Mouse (Mus musculus): ENCODE results near the gene Lrrc75b.

DNA sequence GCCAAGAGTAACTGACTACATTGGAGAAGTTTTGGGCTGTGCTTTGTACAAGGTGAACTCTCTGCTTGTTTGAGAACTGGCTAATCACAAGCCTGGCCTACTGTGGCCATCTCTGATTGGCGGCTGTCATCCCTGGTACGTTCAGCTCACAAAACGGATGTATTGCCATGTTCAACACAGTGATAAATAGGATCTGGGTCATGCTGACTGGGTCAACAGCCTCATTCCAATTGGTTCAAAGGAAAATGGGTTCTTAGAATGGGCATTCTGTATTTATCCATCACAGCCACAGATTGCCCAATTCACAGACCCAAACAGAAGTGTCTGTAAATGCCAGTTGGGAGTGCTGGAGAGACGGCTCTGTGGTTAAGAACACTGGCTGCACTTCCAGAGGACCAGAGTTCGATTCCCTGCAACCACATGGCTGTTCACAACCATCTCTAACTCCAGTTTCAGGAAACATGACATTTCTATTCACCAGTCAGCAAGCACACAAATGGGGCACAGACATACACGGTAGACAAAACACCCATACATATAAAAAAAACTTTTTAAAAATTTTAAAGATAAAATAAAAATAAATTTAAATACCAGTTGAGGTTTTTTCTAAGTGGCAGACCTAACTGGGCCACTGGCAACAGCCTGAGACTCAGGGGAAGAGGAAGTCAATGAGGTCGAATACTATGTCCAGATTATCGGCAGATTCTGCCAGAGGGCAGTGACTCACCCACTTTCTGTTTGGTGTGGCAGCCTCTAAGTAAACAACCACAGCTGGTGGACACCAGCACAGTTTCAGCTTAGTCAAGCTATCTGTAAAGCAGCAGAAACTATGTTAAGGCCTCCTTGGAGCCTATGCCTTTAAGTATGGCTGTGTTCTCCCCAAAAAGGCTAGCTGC, 55.6 kb downstream of the Lrrc75b start:
- no peak for TF ChIP-seq CTCF (IDR thresholded peaks at IDR 0.05; ENCODE audit: control insufficient read depth, insufficient read depth, low read length)
- no peak for TF ChIP-seq POLR2A (IDR thresholded peaks at IDR 0.05; ENCODE audit: borderline replicate concordance, control insufficient read depth, low read depth, low read length)
